Mouse (Mus musculus) cerebellum, postnatal 4 days (tissue): Measurements from ENCODE around the gene Capn7.

ENCODE experiments used
- DNase-seq, 2 experiments: peaks; one replicate each; pipeline ENCODE4 v3.0.0; 2022; ENCODE audit warnings: low spot score in 2 of 2, mixed read lengths in 1 of 2

Gene Capn7

DNA sequence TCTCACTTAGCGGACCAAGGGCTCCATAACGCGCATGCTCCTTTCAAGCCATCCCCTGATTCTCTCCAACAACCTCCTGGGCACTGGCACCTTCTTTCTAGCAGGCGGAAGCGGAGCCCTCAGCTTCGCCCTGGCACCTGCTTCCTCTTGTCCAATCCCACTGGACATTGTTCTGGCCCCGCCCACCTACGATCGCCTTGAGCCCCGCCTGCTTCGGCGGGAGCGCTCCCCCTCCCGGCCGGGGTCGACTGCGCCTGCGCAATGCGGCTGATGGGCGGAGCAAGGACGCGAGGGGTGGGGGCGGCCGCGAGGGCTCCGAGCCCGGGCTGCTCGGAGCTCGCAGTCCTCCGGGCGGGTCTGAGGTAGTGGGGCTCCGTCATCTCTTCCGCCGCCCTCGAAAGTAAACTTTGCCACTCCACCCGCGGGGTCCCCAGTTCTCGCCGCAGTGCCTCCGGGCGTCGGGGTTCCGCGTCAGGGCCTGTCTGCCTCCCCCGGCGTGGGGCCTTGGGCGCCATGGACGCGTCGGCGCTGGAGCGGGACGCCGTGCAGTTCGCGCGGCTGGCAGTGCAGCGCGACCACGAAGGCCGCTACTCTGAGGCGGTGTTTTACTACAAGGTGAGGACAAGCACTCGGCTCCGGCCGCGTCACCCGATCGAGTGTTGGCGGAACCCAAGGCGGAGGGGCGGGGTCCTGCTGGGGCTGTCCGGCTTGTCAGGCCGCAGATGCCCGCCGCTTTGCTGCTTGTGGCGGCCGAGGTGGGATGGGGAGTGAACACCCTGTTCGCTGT lies at the start of gene Capn7:
Gene Capn7, plus strand, starts transcription at position 270 of the 787 bp plus-strand sequence.
- peak; percentile 98 to 99 for DNase-seq

DNA sequence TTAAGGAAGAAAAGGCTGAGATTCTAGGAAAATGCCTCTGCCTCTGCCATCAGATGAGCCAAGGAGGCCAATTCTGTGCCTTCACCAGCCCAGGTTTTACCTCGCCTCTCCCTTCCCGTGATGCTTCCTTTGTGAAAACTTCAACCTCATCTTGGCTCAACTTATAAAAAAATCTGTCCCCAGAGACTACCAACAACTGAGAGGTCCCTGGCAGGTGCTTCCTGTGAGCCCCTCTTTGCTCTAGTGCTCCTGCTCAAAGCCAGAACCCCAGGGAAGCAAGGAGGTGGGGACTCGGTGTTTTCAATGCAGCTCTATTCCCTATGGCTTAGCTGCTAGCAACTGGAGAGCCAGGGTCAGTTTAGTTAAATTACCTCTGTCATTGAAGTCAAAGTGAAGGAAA lies 23.2 kb upstream of the Capn7 start:
- no peak for DNase-seq

DNA sequence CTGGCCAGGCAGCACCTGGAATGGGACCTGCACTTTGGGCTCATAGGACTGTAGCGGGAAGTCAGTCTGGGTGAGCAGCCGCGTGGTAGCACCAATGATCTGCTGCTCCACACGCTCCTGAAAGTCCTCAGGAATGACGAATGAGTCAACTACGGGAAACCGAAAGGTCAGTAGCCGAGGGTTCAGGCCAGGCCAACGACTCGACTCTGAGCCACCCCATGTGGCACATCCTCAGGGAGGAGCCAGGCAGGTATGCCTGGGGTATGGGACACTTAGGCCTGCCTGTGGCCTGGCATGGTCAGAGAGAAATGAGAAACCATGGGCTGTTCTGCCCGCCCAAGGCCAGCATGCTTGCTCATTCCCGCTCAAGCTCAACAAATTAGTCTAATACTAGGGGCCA lies 19.8 kb upstream of the Capn7 start:
- no peak for DNase-seq

DNA sequence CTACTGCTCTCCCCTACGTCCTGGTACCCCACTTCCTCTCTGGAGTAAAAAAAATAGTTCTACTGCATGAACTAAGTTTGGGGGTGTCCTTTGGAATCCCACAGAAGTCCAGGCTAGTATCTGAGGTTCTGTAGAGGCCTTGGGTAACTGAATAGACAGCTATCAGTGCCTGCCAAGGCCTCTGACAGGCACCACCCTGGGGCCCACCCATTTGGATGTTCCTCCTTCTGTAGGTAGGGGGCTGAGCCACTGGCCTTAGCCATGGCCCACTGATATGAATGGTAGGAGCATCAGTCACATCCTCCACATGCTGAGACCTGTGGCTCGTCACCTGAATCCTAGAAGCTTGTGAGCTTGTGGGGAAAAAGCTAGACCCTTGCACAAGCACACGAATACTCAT lies 18.7 kb upstream of the Capn7 start:
- no peak for DNase-seq

DNA sequence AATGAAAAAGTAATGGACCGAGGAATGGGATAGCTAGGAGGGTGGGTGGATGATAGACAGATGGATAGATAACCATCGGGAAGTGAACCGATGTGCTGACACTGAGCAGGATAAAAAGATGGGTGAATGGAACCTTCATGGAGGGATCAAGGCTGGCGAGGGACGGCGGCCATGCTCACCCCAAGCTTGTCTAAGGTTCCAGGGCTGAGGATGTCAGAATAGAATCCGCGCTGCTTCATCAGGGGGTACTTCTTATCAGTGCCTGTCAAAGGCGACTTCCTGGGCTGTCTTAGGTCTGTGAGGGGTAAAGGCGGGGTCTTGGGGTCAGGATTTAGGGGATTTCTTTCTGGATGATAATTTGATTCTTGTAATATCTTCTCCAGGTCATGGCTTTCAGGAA lies 16.9 kb upstream of the Capn7 start:
- no peak for DNase-seq

DNA sequence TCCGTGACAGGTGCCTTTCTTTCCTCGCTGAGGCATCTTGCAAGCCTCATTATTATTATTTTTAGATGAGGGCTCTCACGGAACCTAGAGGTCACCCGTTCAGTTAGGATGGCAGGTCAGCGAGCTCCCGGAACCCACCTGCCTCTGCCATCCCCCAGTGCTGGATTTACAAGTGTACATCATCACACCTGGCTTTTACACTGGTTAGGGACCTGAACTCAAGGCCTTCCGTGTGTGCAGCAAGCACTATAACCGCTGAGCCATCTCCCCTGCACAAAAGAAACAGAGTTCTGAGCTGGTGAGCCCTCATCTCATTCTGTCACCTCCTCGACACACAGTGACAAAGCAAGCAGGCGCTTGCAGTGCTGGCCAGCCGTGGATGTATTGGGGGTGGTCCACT lies 15.3 kb upstream of the Capn7 start:
- no peak for DNase-seq

DNA sequence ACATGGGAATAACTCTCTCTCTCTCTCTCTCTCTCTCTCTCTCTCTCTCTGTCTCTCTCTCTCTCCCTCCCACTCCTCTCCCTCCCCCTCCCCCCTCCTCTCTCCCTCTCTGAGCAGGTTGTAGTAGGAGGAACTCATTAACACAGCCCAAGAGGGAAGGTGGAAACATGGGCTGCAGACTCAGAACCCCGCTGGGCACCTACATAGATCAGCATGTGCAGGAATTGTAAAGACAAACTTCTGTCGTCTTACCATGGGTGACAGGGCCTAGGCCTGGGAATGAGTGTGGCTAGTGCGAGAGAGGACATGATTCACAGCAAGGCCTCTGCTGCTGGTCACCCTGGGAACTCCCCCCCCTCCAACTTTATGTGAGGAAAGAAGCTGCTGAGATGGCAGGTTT lies 14.2 kb upstream of the Capn7 start:
- no peak for DNase-seq

DNA sequence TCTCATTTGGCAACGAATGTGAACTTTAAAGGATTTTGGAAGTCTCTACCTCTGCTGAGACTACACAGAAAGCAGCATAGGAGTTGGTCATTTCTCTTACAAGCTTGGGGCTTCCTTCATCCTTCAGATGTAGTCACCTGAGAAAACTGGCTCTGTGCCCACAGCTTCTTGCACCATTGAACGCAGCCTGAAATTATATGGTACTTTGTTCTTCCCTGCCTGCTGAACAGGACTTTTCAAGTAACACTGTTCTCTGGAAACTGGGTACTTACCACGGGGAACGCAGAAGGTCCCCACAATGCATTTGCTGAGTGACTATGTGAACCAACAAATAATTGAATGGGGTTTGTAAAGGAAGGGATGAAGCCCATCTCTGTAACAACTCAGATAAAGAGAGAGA lies 13.2 kb upstream of the Capn7 start:
- DNase-seq: no peak

DNA sequence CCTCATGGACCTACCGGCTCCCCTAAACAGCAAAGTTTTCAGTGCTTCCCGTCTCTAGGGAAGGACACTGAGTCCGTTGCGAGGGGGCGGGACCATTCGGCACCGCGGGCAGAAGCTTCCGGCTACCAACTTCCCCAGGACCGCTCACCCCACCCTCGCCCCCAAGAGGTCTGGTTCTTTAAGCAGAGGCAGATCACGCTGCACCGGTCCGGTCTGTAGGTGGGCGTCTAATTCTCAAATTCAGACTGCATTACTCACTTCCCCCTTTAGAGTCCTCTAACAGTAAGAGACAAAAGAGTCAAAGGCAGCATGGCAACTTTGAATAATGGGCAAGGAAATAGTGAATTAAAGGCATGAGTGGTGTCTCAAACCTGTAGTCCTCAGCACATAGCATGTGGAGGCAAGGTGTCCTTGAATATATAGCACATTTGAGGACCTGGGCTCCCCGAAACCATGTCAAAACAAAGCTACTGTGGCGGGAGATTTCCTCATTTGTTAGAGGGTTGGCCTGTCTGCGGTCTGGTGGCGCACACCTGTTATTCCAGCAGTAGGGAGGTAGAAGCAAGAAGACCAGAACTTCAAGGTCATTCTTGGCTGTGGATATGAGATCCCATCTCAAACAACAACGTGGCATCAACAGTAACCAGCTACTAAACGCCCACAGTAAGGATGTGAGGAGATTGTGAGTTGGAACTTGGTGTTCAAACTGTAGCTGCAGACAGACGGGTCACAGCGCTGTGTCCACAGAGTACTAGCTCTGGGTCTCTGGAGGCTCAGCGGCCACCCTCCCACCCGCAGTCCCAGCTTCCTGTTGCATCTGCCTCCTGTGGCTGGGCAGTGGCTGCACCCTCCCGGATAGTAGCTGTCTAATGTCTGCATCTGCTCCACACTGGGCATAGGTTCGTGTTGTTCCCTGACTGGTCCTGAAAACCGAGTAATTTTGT lies 12.3 kb upstream of the Capn7 start, which contains the start of gene Dnah1:
Gene Dnah1, minus strand, starts transcription at position 48 of the 944 bp plus-strand sequence.
- peak in 1 of 2 experiments; percentile 7 for DNase-seq

DNA sequence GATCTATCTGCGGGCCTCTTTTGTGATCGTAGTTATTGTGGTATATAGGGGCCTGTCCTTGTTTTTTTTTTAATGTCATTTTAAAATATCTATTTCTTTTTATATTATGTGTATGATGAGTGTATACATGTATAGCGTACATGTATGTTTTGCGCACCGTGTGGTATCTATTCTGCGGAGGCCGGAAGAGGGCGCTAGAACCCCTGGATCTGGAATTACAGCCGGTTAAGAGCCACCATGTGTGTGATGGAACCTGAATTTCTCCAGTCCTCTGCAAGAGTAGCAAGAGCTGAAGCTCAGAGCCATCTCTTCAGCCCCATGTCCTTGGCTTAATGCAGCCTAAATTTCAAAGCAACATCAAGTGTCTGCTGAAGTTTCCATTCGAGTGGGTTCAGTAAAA lies 11.6 kb upstream of the Capn7 start:
- DNase-seq: no peak

DNA sequence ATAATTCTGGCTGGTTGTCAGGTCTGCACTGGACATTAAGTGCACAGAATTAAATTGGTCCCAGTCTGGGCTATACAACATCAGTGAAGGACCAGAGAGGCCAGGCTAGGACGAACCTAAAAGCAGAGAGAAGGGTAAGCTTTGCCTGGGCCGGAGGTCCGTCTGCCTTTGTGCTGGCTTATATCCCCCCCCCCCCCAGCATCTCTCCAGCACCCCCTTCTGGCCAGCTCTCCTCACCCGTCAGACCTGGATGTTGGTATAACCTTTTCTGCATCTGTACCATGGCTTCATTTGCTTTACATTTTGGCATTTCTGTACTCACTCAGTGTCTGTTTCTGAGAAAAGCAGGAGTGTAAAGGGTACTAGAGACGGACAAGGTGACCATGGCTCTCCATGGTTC lies 10.9 kb upstream of the Capn7 start:
- no peak for DNase-seq

DNA sequence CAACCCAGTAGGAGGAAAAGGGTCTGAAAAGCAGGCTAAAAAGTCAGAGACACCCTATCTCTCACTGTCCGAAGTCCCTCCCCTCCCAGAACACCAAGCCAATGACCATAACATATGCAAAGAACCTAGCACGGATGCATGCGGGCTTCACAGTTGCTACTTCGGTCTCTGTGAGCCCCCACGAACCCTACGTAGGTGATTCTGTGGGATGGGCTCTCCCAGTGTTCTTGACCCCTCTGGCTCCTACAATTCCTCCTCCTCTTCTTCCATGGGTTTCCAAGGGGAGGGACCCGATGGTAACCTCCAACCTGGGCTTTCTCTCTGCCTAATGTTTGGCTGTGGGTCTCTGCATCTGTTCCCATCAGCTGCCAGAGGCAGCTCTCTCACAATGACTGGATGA lies 9.7 kb upstream of the Capn7 start:
- DNase-seq: no peak

DNA sequence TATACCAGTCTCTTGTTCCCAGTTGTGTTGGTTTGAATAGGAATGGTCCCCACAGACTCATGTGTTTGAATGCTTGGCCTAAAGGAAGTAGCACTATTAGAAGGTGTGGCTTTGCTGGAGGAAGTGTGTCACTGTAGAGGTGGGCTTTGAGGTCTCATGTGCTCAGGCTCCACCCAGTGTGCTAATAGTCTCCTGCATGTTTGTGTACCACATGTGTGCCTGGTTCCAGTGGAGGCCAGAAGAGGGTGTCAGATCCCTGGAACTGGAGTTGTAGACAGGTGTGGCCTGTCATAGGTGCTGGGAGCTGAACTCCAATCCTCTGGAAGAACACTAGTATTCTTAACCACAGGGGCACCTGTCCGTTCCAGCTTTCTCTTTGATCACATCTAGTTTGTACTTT lies 9.2 kb upstream of the Capn7 start:
- DNase-seq: no peak

DNA sequence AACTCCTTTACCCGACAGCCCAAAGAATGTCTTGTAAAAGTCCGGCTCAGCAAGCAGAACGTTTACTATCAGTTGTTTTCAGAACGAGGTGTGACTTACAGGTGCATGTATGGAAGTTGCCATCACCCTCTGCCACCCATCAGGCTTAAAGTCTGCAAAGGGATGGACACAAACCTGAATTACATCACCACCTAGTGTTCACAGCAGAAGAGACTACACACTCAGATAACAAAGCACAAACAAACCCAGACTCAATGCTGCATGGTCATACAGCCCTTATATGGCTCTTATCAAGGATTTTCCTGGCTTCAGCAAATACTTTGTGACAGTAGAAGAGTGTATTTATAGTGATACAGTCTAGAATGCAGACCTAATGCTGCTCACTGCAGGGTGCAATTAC lies 8.8 kb upstream of the Capn7 start:
- no peak for DNase-seq

DNA sequence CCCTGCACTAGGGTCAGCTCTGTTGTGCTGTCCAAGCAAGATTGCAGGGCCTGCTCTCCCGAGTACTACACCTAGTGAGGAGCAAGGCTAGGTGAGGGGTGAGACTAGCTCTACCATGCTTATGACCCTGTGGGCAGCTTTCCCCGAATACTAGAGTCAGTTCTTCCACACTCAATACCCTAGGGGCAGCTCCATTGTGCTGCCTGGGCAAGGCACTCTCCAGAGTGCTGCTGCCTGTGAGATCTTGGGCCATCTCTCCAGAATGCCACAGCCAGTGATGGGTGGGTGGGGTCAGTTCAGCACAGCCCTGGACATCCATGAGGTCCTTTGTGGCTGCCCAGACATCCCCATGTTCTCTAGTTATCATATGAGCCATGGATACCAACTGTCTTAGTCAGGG lies 6.7 kb upstream of the Capn7 start:
- DNase-seq: no peak

DNA sequence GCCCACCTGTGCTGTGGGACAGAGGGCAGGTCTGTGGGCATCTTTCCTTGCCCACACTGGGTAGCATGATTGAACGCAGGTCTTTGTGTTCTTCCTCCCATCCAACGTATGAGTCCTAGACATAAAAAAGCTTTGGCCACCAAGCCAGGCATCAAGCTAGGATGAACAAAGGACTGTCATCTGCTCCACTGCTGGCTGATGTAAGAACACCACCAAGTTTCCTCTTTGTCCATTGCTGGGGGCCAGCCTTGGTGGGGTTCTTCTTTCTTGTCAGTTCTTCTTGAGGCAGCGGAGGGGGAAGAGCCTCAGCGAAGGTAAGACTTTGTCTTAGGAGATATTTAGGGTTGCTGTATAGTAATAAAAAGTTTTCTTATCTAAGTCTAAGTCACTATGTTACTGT lies 5.5 kb upstream of the Capn7 start:
- no peak for DNase-seq

DNA sequence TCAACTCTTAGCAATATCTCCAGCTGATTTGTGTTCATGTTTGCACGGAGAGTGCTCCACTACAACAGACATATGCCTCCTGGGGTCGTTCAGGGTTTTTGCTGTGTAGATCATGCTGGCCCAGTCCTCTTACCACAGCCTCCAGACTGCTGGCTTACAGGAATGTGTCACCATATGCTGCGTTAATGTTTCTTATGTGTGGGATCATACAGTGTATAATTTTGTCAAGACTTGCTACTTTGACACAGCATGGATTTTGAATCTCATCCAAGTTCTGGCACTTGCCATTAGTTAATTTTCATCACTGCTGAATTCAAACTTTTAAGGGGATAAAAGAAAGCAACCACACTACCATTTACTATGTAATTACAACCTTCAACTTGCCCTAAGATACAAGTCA lies 673 bp upstream of the Capn7 start:
- DNase-seq: no peak

DNA sequence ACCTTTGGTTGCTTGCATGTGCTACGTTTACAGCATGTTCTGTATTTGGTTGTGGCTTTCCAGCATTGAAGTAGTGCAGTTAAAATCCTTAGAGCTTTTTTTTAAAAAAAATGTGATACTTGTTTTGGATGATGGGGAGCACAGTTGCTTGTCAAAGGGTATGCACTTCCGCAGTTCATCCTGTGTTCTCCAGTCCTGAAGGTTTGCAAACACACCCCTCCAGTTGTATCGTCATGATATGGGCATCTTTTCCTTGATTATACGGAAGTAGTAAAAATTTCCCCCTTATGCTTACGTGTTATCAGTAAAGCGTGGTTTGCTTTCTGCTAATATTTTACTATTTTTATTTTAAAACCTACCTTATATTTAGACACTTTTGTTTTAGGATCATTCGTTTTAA lies 968 bp downstream of the Capn7 start:
- DNase-seq: no peak

DNA sequence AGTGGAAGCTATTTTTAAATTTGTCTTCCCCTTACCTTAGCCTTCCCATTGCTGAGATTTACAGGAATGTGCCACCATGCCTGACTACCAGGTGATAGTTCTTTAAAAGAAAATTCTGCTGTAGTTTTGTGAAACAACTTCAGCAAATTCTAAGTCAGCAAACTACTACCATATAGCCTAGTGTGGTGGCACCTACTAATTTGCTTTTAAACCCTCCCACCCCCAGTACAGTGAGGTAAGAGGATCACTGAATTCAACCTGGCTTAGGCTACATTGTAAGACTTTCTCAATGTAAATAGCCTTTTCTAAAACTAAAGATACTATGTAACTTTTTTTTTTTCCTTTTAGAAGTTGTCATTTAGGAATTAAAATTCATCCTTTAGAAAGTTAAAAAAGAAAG lies 1.5 kb downstream of the Capn7 start:
- DNase-seq: no peak

DNA sequence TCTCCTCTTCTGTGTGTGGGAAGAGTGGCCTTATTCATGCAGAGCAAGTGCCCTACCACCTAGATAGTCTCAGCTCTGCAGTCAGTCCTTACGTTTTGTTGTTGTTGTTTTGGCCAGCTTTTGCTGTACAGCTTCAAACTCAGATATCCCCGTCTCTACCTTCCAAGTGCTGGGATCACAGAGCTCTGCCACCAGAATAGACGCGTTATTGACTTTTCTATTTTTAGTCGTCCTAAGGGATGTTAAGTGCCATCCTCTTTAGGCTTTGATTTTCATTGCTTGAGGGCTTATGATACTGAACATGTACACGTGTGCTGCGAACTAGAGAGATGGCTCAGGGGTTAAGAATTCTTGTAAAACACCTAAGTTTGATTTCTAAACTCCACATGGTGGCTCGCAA lies 6.8 kb downstream of the Capn7 start:
- no peak for DNase-seq

DNA sequence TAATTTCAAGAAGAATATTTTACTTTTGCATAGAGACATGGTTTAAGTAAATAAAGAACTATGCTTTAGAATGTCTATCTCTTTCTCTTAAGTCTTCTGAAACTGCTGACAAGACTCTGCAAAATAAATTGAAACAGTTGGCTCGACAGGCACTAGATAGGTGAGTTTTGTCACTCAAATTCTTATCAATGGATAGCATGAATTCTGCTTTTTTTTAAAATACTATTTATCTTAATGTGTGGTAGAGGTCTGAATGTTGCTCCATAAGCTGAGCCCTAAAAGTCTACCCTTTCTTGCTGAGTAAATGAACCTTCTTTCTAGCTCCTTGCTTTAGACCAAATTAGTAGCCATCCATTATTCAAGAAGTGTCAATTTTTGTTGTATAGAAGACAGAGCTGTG lies 8.9 kb downstream of the Capn7 start:
- no peak for DNase-seq

DNA sequence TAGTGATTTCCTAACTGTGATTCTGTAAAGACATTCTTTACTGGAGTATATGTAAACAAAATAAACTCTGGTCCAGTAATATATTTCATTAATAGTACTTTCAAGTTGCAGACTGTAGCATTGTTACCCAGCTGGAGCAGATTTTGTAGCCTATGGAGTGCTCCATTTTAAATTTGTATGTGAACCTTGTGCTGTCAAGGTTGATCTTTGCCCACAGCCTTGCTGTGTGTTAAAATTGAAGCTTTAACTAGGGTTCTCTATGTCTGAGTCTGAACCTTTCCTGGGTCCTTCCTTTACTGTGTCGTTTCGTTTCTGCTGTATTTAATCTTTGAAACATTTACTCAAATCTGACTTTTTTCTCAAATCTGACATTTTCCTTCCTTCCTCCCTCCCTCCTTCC lies 25.8 kb downstream of the Capn7 start:
- no peak for DNase-seq

DNA sequence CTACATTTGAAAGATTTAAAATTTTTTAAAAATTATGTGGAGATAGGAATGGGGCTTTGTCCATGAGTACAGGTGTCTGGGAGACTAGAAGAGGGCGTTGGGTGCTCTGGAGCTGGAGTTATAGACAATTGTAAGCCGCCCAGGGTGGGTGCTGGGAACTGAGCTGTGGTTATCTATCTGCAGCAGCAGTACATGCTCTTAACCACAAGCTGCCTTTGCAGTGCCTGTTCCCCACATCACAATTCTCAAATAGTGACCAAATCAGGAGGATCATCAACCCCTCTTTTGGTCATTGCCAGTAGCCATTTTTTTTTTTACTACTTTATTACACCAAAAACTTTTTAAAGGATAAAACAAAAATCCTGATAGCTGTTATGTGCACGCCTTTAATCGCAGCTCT lies 28.2 kb downstream of the Capn7 start:
- DNase-seq: no peak
